Mouse (Mus musculus): Measurements from ENCODE around the gene Smim27.

DNA sequence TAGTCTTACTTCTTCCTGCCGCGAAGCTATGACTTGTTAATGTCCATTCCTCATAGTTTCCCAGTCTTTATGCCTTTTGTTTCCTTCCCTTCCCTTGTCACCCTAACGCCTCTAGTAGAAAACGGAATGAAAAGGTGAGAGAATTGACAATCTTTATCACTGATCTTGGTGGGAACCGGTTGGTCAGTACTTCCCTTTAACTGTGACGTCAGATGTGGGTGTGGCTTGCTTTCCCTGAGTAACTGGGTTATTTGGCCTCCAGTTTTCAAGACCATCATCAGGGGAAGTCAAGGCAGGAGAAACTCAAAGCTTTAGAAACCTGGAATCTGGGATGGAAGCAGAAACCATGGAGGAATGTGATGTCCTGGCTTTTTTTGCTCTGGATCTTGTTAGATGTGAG, 27.5 kb upstream of the Smim27 start:
- TF ChIP-seq CTCF (IDR thresholded peaks at IDR 0.05; ENCODE audit: extremely low read depth, insufficient read length, insufficient replicate concordance, low read depth, low read length), result no peak
- no peak for TF ChIP-seq POLR2A (IDR thresholded peaks at IDR 0.05; ENCODE audit: low read depth, low read length)
